Mouse (Mus musculus) natural killer cell, adult 2 months (primary cell): ENCODE results near the gene Snrpb.
A peak's percentile ranks its signal among the peaks of the same experiment; 100 is the strongest.

Source experiments
- DNase-seq, 2 experiments: peaks; one replicate each; pipeline ENCODE4 v3.0.0; 2022; ENCODE audit warnings: low spot score in 2 of 2

The Snrpb gene

GRCm38 (mm10) chr2:130178706-130179506, at the start of gene Snrpb:
Gene Snrpb, minus strand, starts transcription at chr2:130179403.
- DNase-seq: peak; percentile 82 to 86

GRCm38 (mm10) chr2:130211581-130211980, 32.4 kb upstream of the Snrpb start:
- DNase-seq: no peak

GRCm38 (mm10) chr2:130209636-130210035, 30.4 kb upstream of the Snrpb start:
- no peak for DNase-seq

- DNase-seq: no peak
These were observed 28.8 kb upstream of the Snrpb start for GRCm38 (mm10) chr2:130207996-130208395.

- DNase-seq: no peak
These were observed 28.2 kb upstream of the Snrpb start for GRCm38 (mm10) chr2:130207376-130207775.

GRCm38 (mm10) chr2:130200961-130201360, 21.8 kb upstream of the Snrpb start:
- DNase-seq: no peak

- no peak for DNase-seq
These were observed 15.7 kb upstream of the Snrpb start, which contains the start of gene Tmc2 for GRCm38 (mm10) chr2:130194894-130195293. Gene Tmc2, plus strand, starts transcription at chr2:130195194.

GRCm38 (mm10) chr2:130188391-130188790, 9.2 kb upstream of the Snrpb start:
- no peak for DNase-seq

- no peak for DNase-seq
These were observed 360 bp upstream of the Snrpb start for GRCm38 (mm10) chr2:130179507-130180019.

GRCm38 (mm10) chr2:130178381-130178705, 860 bp downstream of the Snrpb start:
- DNase-seq: no peak

- DNase-seq: no peak
These were observed 2.4 kb downstream of the Snrpb start for GRCm38 (mm10) chr2:130176820-130177219.

GRCm38 (mm10) chr2:130171674-130172073, 7.5 kb downstream of the Snrpb start:
- DNase-seq: no peak

GRCm38 (mm10) chr2:130167861-130168260, 11.3 kb downstream of the Snrpb start:
- no peak for DNase-seq

- DNase-seq: no peak
These were observed 12.6 kb downstream of the Snrpb start for GRCm38 (mm10) chr2:130166311-130167214.

GRCm38 (mm10) chr2:130162701-130163100, 16.5 kb downstream of the Snrpb start:
- DNase-seq: no peak

GRCm38 (mm10) chr2:130158088-130158437, 21.1 kb downstream of the Snrpb start:
- no peak for DNase-seq

- no peak for DNase-seq
These were observed 21.7 kb downstream of the Snrpb start for GRCm38 (mm10) chr2:130157231-130158087.

GRCm38 (mm10) chr2:130155851-130156250, 23.4 kb downstream of the Snrpb start:
- DNase-seq: no peak

- no peak for DNase-seq
These were observed 24.0 kb downstream of the Snrpb start for GRCm38 (mm10) chr2:130155171-130155570.

GRCm38 (mm10) chr2:130146089-130146668, 33.0 kb downstream of the Snrpb start:
- no peak for DNase-seq

GRCm38 (mm10) chr2:130144703-130145324, 34.4 kb downstream of the Snrpb start:
- no peak for DNase-seq
